8 mouse cellular contexts compared by ENCODE assay signal in the genomic region with DNA sequence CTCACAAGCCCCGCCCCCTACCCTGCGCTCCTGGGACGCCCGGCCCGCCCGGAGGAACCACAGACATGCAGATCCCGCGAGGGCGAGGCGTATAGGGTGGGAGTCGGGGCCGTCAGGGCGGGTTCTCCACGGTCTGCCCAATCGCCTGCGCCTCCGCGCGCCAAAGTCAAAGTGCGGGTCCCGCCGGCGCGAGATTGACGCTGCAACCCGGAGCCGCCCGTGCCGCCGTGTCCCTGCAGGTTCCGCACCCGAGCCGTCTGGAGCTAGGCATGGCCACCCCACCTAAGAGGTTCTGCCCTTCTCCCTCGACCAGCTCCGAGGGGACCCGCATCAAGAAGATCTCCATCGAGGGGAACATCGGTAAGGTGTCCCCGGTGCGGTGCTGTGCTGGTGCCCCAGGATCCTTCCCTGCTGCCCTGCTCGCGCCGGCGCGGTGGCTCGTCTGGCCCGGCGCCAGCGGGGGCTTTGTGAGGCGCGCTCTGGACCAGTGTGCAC. TPM values are rescaled to one million over a fixed set of nuclear protein-coding genes. Genes with fewer than 3 reads are reported as not detected.
A peak's percentile ranks its signal among the peaks of the same experiment; 100 is the strongest.
DNase-seq lines count a peak whose midpoint lies in the region; ATAC-seq and TF ChIP-seq lines count a peak whose summit lies in the region.

A gene (plus strand): TSS at position 10 of the 495 bp plus-strand sequence.

- peak within 1 kb of the TSS; percentile 65 for H3K4me2 ChIP-seq in embryonic facial prominence, embryonic 13.5 days
- H3K4me2 ChIP-seq in limb, embryonic 15.5 days, result peak within 1 kb of the TSS; percentile 57
- peak within 1 kb of the TSS; percentile 69 for H3K4me2 ChIP-seq in midbrain, postnatal 0 days (ENCODE audit: low read depth, low read length, poor library complexity, severe bottlenecking)

- TF ChIP-seq CTCF in midbrain, postnatal 0 days (IDR thresholded peaks at IDR 0.05), result no peak

- H3K9ac ChIP-seq in embryonic facial prominence, embryonic 13.5 days, result peak within 1 kb of the TSS; percentile 85
- H3K9ac ChIP-seq in limb, embryonic 15.5 days, result peak within 1 kb of the TSS; percentile 64
- peak within 1 kb of the TSS; percentile 76 for H3K9ac ChIP-seq in midbrain, postnatal 0 days (replicated peaks; ENCODE audit: low read length, poor library complexity, severe bottlenecking)

- under 1% methylated on average over 51 of the region's 51 CpGs for WGBS in embryonic facial prominence, embryonic 13.5 days
- under 1% methylated on average over 51 of the region's 51 CpGs for WGBS in limb, embryonic 15.5 days
- WGBS in midbrain, postnatal 0 days, result under 1% methylated on average over 41 of the region's 51 CpGs

- peak; percentile 95 to 98 for DNase-seq in urinary bladder, adult 18-20 months (ENCODE audit: low spot score in 2 of 2)
- DNase-seq in urinary bladder, postnatal 25 days (ENCODE audit: low spot score), result no peak
- DNase-seq in heart, adult 9 months (ENCODE audit: low spot score in 2 of 2), result peak; percentile 98 to 99
- DNase-seq in kidney, adult 9 months, result peak; percentile 98
- DNase-seq in midbrain, postnatal 0 days (ENCODE audit: low spot score), result peak; percentile 97
- peak; percentile 97 to 100 for DNase-seq in spleen, postnatal 10 days (ENCODE audit: low spot score in 2 of 2)

- H3K4me1 ChIP-seq in embryonic facial prominence, embryonic 13.5 days, result peaks cover 13% of the 10 kb centered on the region
- peaks cover 8% of the 10 kb centered on the region for H3K4me1 ChIP-seq in limb, embryonic 15.5 days
- no peaks in the 10 kb centered on the region for H3K4me1 ChIP-seq in midbrain, postnatal 0 days (ENCODE audit: insufficient read depth, low read length)

- peak within 1 kb of the TSS; percentile 89 for H3K27ac ChIP-seq in embryonic facial prominence, embryonic 13.5 days
- peak within 1 kb of the TSS; percentile 87 for H3K27ac ChIP-seq in limb, embryonic 15.5 days
- H3K27ac ChIP-seq in midbrain, postnatal 0 days (ENCODE audit: low read depth, low read length), result peak within 1 kb of the TSS; percentile 73

- ATAC-seq in embryonic facial prominence, embryonic 13.5 days (ENCODE audit: insufficient number of reproducible peaks, insufficient read depth, low FRiP score, low TSS enrichment, low read depth), result peak; percentile 100
- ATAC-seq in limb, embryonic 15.5 days (ENCODE audit: insufficient number of reproducible peaks, low FRiP score, low TSS enrichment, low read depth), result peak; percentile 99
- ATAC-seq in midbrain, postnatal 0 days (ENCODE audit: low FRiP score), result peak; percentile 99

- H3K36me3 ChIP-seq in embryonic facial prominence, embryonic 13.5 days, result peaks cover 4% of the 10 kb centered on the region
- H3K36me3 ChIP-seq in limb, embryonic 15.5 days, result peaks cover 6% of the 10 kb centered on the region
- H3K36me3 ChIP-seq in midbrain, postnatal 0 days (ENCODE audit: insufficient read depth, low read length), result no peaks in the 10 kb centered on the region

- H3K27me3 ChIP-seq in embryonic facial prominence, embryonic 13.5 days, result no peaks in the 10 kb centered on the region
- H3K27me3 ChIP-seq in limb, embryonic 15.5 days, result no peaks in the 10 kb centered on the region
- H3K27me3 ChIP-seq in midbrain, postnatal 0 days (ENCODE audit: insufficient read depth, low read length), result no peaks in the 10 kb centered on the region

- H3K9me3 ChIP-seq in embryonic facial prominence, embryonic 13.5 days, result no peaks in the 10 kb centered on the region
- H3K9me3 ChIP-seq in limb, embryonic 15.5 days, result no peaks in the 10 kb centered on the region
- H3K9me3 ChIP-seq in midbrain, postnatal 0 days (ENCODE audit: low read length), result no peaks in the 10 kb centered on the region

- peak within 1 kb of the TSS; percentile 78 for H3K4me3 ChIP-seq in embryonic facial prominence, embryonic 13.5 days
- H3K4me3 ChIP-seq in limb, embryonic 15.5 days, result peak within 1 kb of the TSS; percentile 70
- peak within 1 kb of the TSS; percentile 82 for H3K4me3 ChIP-seq in midbrain, postnatal 0 days (ENCODE audit: low read depth, low read length)

RNA-seq across cellular contexts. Expression of the gene that starts here (rescaled TPM):
- polyA plus RNA-seq in embryonic facial prominence, embryonic 13.5 days (2015; fragmentation: Nextera tagmentation; extraction: Ambion mirVana), result 48.6 and 52.1 TPM in 2 replicates
- 36.0 and 37.6 TPM in 2 replicates for polyA plus RNA-seq in limb, embryonic 15.5 days (2015; fragmentation: Nextera tagmentation; extraction: Ambion mirVana)
- 25.6 and 29.9 TPM in 2 replicates for total RNA-seq in midbrain, postnatal 0 days (2014; rRNA removed)
- 24.6 and 26.6 TPM in 2 replicates for polyA plus RNA-seq in midbrain, postnatal 0 days (2015; fragmentation: Nextera tagmentation; extraction: Ambion mirVana)
